Mouse (Mus musculus) bone marrow macrophage, adult 2 months (primary cell): ENCODE data around the gene Tmem238. TPM values are rescaled to one million over a fixed set of nuclear protein-coding genes. Genes with fewer than 3 reads are reported as not detected.

ENCODE experiments used
- H3K27ac ChIP-seq: 2 replicates; pipeline ENCODE4 v1.5.1; 2012; ENCODE audit warnings: low read depth, low read length; ENCODE audit not compliant: insufficient read depth
- H3K4me1 ChIP-seq: 2 replicates; pipeline ENCODE4 v1.6.1; 2012; ENCODE audit warnings: low read length; ENCODE audit not compliant: control insufficient read depth, insufficient read depth
- H3K4me3 ChIP-seq: 2 replicates; pipeline ENCODE4 v1.5.1; 2012; ENCODE audit warnings: mild to moderate bottlenecking, low read length, moderate library complexity; ENCODE audit not compliant: insufficient read depth
- CTCF ChIP-seq: IDR thresholded peaks from 2 replicates; pipeline ENCODE4 v1.5.1; 2012; ENCODE audit warnings: low read depth, mild to moderate bottlenecking, low read length, moderate library complexity
- POLR2A ChIP-seq: IDR thresholded peaks from 2 replicates; pipeline ENCODE4 v1.6.1; 2012; ENCODE audit warnings: mild to moderate bottlenecking, low read depth, low read length, borderline replicate concordance
- polyA plus RNA-seq: library from polyadenylated mRNA; stranded (reverse); fragments of >200 nt; gene quantifications from 2 replicates; pipeline ENCODE4 v1.2.4, GENCODE M21; 2012; ENCODE audit not compliant: missing spikeins, insufficient read depth, insufficient read length

Gene Tmem238
- polyA plus RNA-seq, 1 experiment, result 3.6 TPM

GRCm38 (mm10) chr7:4776131-4776530 is 13.3 kb downstream of the Tmem238 start:
- no peak overlapping the region for H3K27ac ChIP-seq
- TF ChIP-seq CTCF (no peak), POLR2A (no peak)

GRCm38 (mm10) chr7:4771202-4771601 is 18.3 kb downstream of the Tmem238 start, which contains the start of gene Fam71e2:
Gene Fam71e2, minus strand, starts transcription at chr7:4771302.
- Histone ChIP-seq H3K27ac (no peak within 1 kb of the TSS), H3K4me3 (no peak within 1 kb of the TSS), H3K4me1 (no peaks in the 10 kb centered on the region)
- TF ChIP-seq CTCF (no peak), POLR2A (no peak)

More at GRCm38 (mm10) chr7:4776131-4776530, 13.3 kb downstream of the Tmem238 start:
- Histone ChIP-seq H3K4me1 (no peaks in the 10 kb centered on the region), H3K4me3 (no peak overlapping the region)

- no peaks in the 10 kb centered on the region for H3K4me1 ChIP-seq
- H3K27ac ChIP-seq, result no peak overlapping the region
- no peak for TF ChIP-seq POLR2A
- no peak for TF ChIP-seq CTCF
- H3K4me3 ChIP-seq, result no peak overlapping the region
These were observed 24.3 kb downstream of the Tmem238 start for GRCm38 (mm10) chr7:4764946-4765710.

GRCm38 (mm10) chr7:4759670-4760069 is 29.8 kb downstream of the Tmem238 start:
- no peak overlapping the region for H3K4me3 ChIP-seq
- TF ChIP-seq CTCF (no peak), POLR2A (no peak)
- H3K4me1 ChIP-seq, result no peaks in the 10 kb centered on the region
- no peak overlapping the region for H3K27ac ChIP-seq

GRCm38 (mm10) chr7:4752821-4753570 is 36.5 kb downstream of the Tmem238 start, which contains the start of gene Cox6b2:
Gene Cox6b2, minus strand, starts transcription at chr7:4753094.
- no peak within 1 kb of the TSS for H3K27ac ChIP-seq
- TF ChIP-seq POLR2A (no peak), CTCF (no peak)
- peak within 1 kb of the TSS; percentile 36 for H3K4me3 ChIP-seq
- 0 out of 2 replicates have a peak, but pooled peaks cover 2% of the 10 kb centered on the region for H3K4me1 ChIP-seq

GRCm38 (mm10) chr7:4751971-4752820 is 37.3 kb downstream of the Tmem238 start:
- Histone ChIP-seq H3K27ac (no peak overlapping the region), H3K4me1 (peaks cover 7% of the 10 kb centered on the region; the same call in 1 of the 2 replicates), H3K4me3 (peak overlapping the region; percentile 36)
- TF ChIP-seq CTCF (no peak), POLR2A (no peak)

- no peak overlapping the region for H3K4me3 ChIP-seq
- TF ChIP-seq CTCF (no peak), POLR2A (no peak)
- no peak overlapping the region for H3K27ac ChIP-seq
- peaks cover 7% of the 10 kb centered on the region; the same call in 1 of the 2 replicates for H3K4me1 ChIP-seq
These were observed 40.3 kb downstream of the Tmem238 start for GRCm38 (mm10) chr7:4749169-4749568.

- TF ChIP-seq CTCF (no peak), POLR2A (no peak)
- peaks cover 7% of the 10 kb centered on the region; the same call in 1 of the 2 replicates for H3K4me1 ChIP-seq
These were observed 41.1 kb downstream of the Tmem238 start for GRCm38 (mm10) chr7:4748321-4748720.

More at GRCm38 (mm10) chr7:4748321-4748720, 41.1 kb downstream of the Tmem238 start:
- Histone ChIP-seq H3K4me3 (no peak overlapping the region), H3K27ac (no peak overlapping the region)
